Mouse (Mus musculus) mouse embryonic stem cell (cell line): ENCODE results near the gene Nprl3.
"Not testable (repeated sequence)": the region's sequence is repeated elsewhere in the genome, so short reads cannot be mapped to it uniquely, and the experiment has no call there.

ENCODE experiments used
- in situ Hi-C, 2 experiments: fragments of 300-500 bp; cut with MboI; formaldehyde crosslinking; loops; 1 replicate in 1 of 2; 3 replicates in 1 of 2; pipeline ENCODE4 v1.14.3; 2019 to 2020; ENCODE audit warnings: low sequenced_read_pairs in 2 of 2, low pct_unique_long_range_greater_than_20kb in 1 of 2, mixed read lengths in 1 of 2; ENCODE audit not compliant: unreplicated experiment in 1 of 2

The Nprl3 gene

DNA sequence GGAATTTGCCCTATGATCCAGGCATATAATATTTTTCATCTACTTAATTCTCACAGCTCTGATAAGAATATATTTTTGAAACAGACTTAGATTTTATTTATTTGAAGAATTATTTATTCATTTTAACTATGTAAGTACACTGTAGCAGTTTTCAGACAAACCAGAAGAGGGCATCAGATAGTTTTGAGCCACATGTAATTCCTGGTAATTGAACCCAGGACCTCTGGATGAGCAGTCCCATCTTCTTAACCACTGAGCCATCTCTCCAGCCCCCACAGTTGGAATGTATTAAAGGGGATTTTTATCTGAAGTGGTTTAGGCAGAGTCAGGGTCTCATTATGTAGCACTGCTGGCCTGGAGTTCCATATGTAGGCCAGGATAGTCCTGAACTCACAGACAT is 18.4 kb upstream of the Nprl3 start:
- in situ Hi-C loops: not testable (repeated sequence)

- in situ Hi-C loops: no loop called here
Measured at GRCm38 (mm10) chr11:32285031-32285775, 17.7 kb upstream of the Nprl3 start.

DNA sequence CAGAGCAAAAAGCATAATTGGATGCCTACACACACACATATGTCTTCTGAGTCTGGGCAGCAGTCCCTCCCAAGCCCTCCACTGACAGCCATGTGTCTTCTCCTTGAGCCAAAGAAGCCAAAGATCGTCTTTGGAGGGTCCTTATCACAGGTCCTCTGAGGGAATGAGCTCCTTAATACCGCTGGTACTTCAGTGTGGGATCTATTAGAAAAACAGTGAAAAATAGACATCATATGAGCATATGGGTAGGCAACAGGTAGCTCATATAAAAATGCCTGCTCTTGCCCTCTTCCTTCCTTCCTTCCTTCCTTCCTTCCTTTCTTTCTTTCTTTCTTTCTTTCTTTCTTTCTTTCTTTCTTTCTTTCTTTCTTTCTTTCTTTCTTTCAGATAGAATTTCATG is 17.1 kb upstream of the Nprl3 start:
- in situ Hi-C loops: not testable (repeated sequence)

- in situ Hi-C loops: not testable (repeated sequence)
Measured at GRCm38 (mm10) chr11:32283091-32283777, 15.7 kb upstream of the Nprl3 start, which contains the start of gene Hba-a1. Hba-a1 (plus strand) TSS chr11:32283511.

DNA sequence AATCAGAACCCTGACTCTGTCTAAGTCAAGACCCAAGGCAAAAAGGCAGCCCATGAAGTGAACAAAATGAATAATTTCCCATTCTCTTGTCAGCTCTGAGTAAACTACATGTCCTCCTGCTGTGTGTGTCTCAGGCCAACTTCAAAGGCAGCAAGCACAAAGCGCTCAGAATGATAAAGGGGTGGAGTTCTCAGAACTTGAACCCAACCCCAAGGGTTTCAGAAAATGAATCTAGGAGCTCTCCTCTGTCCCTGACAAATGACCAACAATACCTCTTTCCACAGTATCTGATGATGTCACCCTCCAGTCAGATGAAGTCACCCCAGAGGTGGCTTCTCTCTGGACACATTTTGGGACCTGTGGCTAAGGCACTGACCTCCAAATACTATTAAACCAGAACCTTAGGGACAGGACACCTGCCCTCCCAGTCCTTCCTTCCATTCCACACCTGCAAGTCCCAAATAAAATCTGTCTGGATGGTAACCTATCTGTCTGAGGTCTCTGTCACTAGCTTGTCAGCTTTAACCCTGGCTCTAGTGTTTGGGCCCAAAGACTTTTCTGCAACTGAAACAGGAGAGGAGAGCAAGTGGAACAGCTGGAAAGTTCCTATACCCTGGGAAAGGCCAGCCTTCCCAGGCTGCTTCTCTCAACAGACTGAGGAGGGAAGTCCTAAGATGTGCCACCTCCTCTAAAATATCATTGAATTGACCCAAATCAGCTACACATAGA is 14.1 kb upstream of the Nprl3 start:
- in situ Hi-C loops: no loop called here

GRCm38 (mm10) chr11:32280646-32281045 is 13.1 kb upstream of the Nprl3 start:
- in situ Hi-C loops: no loop called here

- in situ Hi-C loops: no loop called here
Measured at GRCm38 (mm10) chr11:32278458-32278957, 11.0 kb upstream of the Nprl3 start.

GRCm38 (mm10) chr11:32277736-32278457 is 10.4 kb upstream of the Nprl3 start:
- in situ Hi-C loops: no loop called here

DNA sequence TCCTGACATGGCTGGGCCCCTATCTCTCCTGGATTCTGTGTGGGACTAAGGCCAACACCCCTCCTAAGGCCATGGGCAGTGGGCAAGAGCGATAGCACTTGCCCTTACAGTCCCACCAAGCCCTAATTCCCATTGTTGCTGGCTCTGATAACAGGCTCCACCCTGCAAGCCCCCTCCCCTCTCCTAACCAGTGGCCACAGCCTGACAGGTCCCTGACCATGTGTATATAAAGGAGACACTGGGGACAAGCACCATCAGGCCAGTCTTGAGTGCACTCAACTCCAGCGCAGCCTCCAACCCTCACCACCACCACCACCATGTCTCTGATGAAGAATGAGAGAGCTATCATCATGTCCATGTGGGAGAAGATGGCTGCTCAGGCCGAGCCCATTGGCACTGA is 8.8 kb upstream of the Nprl3 start, which contains the start of gene Hba-x:
TSS of gene Hba-x (plus strand) at position 54 of the 400 bp plus-strand sequence.
- in situ Hi-C loops: no loop called here

DNA sequence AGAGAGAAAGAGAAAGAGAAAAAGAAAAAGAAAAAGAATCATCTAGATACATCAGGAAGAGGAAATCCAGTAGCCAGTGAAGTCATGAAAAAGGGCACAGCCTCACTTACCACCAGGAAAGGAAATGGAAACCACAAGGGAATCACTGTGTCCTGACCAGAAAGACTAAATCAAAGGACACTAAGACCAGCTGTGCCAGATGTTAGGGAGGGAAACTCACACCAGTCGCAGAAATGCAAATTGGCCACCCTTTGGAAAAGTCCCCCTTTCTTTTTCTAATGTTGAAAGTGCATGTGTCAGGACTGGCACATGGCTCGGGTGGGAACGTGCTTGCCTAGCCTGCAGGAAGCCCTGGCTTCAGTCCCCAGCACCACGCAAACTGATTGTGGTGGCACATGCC is 3.7 kb upstream of the Nprl3 start:
- in situ Hi-C loops: no loop called here

- in situ Hi-C loops: no loop called here
Measured at GRCm38 (mm10) chr11:32268952-32269351, 1.4 kb upstream of the Nprl3 start.

DNA sequence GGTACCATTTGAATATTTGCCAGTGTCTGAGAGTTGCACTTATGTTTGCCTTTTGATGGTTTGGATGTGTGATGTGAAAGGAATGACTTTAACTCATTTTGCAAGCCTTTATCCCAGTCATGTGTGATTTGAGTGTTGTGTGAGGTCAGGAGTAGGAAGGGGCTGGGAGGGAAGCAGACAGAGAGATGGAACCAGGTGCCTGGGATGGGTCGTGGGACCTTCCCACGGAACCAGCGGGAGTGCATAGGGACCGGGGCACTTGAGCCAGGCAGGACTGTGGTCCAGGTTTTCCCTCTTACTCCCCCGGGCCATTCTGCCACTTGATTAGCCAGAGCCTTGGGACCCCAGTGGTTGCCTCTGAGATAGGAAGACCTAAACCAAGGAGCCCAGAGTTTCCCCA is 457 bp upstream of the Nprl3 start:
- in situ Hi-C loops: no loop called here

- in situ Hi-C loops: no loop called here
Measured at GRCm38 (mm10) chr11:32266776-32267175, 731 bp downstream of the Nprl3 start.

DNA sequence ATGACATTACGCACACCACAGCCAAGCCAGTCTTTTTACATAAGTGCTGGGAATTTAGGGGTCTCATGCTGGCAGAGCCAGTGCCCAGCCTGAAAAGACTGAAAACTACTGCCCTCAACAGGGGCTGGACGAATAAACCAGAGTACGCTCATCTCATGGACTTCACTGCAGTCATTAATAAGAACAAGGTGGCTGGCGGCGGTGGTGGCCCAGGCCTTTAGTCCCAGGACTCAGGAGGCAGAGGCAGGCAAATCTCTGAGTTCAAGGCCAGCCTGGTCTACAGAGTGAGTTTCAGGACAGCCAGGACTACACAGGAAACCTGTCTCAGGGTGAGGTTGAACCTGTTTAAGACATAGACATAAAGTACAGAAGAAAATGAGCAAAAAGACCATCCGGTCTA is 1.3 kb downstream of the Nprl3 start:
- in situ Hi-C loops: no loop called here

DNA sequence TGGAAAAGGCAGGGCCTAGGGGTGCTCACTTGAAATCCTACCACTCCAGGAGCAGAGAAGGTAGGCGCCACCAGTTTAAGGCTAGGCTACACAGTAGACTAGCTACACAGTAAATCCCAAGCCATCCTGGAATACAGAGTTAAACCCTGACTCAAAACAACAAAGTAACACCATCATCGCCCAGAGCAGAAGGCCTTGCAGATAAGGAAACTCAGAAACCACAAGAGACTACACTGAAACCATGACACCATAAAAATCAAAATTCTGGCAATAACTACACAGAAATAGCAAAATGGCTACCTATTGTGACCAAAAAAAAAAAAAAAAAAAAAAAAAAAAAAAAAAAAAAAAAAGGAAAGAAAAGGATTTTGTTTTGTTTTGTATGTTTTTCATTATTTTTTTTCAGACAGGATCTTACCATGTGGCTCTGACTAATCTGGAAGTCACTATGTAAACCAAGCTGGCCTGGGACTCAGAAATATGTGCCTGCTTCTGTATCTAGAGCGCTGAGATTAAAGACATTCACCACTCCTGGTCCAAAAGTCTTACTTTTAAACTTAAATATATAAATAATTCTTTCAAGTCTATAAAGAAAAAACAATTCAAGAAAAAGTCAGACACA is 2.3 kb downstream of the Nprl3 start:
- in situ Hi-C loops: no loop called here

DNA sequence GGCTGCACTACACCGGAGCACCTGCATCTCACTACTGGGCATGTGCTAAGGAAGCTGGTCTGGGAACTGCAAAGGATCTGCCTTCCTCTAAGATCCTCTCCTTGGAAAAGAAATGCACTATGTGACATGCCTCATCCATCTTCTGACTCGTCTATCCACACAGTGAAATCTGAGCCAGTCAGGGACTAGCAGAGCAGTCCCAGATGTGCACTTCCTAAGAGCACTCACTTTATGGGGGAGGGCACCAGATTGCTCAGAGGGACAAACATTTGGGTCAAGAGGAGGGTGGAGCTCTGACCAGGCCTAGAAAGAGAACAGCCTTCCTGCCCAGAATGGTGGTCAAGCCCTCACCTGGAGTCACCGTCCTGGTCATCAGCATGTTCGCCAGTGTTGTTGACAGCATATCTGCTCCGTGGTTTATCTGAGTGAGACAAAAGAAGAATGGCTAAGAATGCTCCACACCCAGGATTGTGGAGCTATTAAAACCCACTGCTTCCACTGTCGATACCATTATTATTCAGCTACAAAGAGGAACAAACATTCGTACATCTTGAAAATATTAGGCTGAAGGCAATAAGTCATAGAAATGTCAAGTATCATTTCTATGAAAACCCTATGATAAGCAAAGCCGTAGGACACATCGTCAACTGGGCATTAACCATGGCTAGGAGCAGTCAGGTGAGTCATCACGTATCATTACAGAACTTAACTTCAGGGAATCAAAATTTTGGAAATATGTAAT is 4.7 kb downstream of the Nprl3 start:
- in situ Hi-C loops: no loop called here

DNA sequence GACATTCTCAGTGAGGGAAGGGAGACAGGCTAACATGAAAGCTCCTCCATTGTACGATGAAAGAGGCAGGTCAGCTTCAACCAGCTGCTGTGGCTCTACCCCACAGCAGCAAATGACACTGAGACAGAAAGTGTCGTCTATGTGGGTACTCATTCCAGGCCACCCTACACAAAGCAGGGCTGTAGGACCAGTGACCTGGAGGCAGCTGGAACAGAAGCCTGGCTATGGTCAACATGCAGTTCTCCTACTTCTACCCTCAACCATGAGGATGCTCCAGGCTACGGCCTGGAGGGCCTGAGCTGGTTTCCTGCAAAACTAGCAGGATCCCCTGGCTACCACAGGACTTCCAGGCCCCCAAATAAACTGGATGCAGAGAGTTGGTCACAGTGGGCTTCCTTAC is 10.9 kb downstream of the Nprl3 start:
- in situ Hi-C loops: no loop called here

DNA sequence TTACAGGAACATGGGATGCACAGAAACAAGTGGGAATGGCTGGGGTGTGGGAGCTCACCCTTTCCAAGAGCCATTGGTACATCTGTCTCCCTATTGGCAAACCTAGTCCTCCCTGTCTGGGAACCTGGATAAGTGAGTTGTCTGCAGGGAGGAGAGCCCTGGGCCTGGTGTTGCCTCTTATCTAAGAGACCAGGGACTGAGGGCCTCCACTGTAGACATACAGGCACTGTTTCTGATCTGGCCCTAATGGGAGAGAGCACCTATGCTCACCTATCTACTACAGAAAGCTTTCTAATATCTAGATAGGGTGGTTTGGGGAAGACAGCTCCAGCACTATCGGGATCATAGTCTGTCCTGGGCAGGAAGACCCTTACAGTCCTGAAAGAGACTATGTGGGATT is 11.4 kb downstream of the Nprl3 start:
- in situ Hi-C loops: no loop called here
